Mouse (Mus musculus): ENCODE data around the gene Cd8b1. TPM values are rescaled to one million over a fixed set of nuclear protein-coding genes. Genes with fewer than 3 reads are reported as not detected.

Cd8b1 gene
- polyA plus RNA-seq, 1 experiment from 2014 or later, result 0.10 TPM

DNA sequence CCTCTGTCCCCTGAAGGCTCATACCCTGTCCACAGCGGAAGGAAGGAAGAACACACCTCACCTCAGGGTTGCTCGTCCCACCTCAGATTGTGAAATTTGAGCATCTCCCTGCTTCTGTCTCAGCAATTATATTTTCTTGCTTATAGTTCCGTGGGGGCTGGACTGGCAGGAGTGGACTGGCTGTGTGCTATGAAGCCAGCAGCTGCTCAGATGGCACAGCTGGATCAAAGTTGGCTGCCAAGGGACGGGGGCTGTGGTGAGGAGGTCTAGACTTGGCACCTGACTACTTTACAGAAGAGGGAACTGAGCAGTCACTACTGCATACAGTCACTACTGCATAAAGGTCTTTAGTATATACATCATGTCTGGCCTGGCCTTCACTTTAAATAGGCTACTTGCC is 16.8 kb downstream of the Cd8b1 start:
- 73% methylated on average over 4 of the region's 4 CpGs for WGBS
- H3K9me3 ChIP-seq (ENCODE audit: low read length), result no peaks in the 10 kb centered on the region
- no peak overlapping the region for H3K4me2 ChIP-seq (replicated peaks; ENCODE audit: low read depth, low read length)
- H3K4me1 ChIP-seq (ENCODE audit: insufficient read depth, low read length), result no peaks in the 10 kb centered on the region
- no peak overlapping the region for H3K9ac ChIP-seq (replicated peaks; ENCODE audit: low read length)
- no peaks in the 10 kb centered on the region for H3K36me3 ChIP-seq (ENCODE audit: insufficient read depth, low read length)
- no peak overlapping the region for H3K4me3 ChIP-seq (ENCODE audit: low read length)
- no peaks in the 10 kb centered on the region for H3K27me3 ChIP-seq (ENCODE audit: insufficient read depth, low read length)
- H3K27ac ChIP-seq (ENCODE audit: low read length), result no peak overlapping the region
- no peak for ATAC-seq (ENCODE audit: low FRiP score, low TSS enrichment)

- H3K9ac ChIP-seq (replicated peaks; ENCODE audit: low read length), result no peak overlapping the region
- no peaks in the 10 kb centered on the region for H3K27me3 ChIP-seq (ENCODE audit: insufficient read depth, low read length)
- WGBS, result 90% methylated on average over 9 of the region's 9 CpGs
- H3K4me3 ChIP-seq (ENCODE audit: low read length), result no peak overlapping the region
- H3K27ac ChIP-seq (ENCODE audit: low read length), result no peak overlapping the region
- no peaks in the 10 kb centered on the region for H3K9me3 ChIP-seq (ENCODE audit: low read length)
- no peaks in the 10 kb centered on the region for H3K36me3 ChIP-seq (ENCODE audit: insufficient read depth, low read length)
- no peak for ATAC-seq (ENCODE audit: low FRiP score, low TSS enrichment)
- no peaks in the 10 kb centered on the region for H3K4me1 ChIP-seq (ENCODE audit: insufficient read depth, low read length)
- H3K4me2 ChIP-seq (replicated peaks; ENCODE audit: low read depth, low read length), result no peak overlapping the region
These were observed 18.6 kb downstream of the Cd8b1 start for GRCm38 (mm10) chr6:71341179-71341578.

DNA sequence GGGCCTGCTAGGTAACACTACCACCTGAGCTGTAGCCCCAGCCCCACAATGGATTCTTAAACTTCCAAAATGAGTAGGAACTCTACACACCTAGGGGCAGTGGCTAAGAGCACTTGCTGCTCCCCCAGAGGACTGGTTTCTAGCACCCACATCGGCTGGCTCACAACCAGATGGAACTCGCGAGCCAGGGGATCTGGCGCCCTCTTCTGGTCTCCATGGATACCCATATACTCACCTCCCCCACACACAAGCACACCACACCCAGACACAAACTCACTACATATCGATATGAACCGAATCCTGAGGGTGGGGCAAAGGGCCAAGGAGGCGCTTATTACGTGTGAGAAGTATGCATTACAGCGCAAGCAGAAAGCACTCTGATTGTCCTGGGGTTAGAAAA is 25.4 kb downstream of the Cd8b1 start:
- Histone ChIP-seq H3K4me2 (replicated peaks; ENCODE audit: low read depth, low read length) (no peak overlapping the region), H3K27ac (ENCODE audit: low read length) (no peak overlapping the region), H3K4me1 (ENCODE audit: insufficient read depth, low read length) (no peaks in the 10 kb centered on the region), H3K9ac (replicated peaks; ENCODE audit: low read length) (no peak overlapping the region), H3K27me3 (ENCODE audit: insufficient read depth, low read length) (no peaks in the 10 kb centered on the region), H3K9me3 (ENCODE audit: low read length) (0 out of 2 replicates have a peak, but pooled peaks cover 4% of the 10 kb centered on the region), H3K4me3 (ENCODE audit: low read length) (no peak overlapping the region), H3K36me3 (ENCODE audit: insufficient read depth, low read length) (no peaks in the 10 kb centered on the region)
- WGBS, result 94% methylated on average over 9 of the region's 9 CpGs
- no peak for ATAC-seq (ENCODE audit: low FRiP score, low TSS enrichment)

DNA sequence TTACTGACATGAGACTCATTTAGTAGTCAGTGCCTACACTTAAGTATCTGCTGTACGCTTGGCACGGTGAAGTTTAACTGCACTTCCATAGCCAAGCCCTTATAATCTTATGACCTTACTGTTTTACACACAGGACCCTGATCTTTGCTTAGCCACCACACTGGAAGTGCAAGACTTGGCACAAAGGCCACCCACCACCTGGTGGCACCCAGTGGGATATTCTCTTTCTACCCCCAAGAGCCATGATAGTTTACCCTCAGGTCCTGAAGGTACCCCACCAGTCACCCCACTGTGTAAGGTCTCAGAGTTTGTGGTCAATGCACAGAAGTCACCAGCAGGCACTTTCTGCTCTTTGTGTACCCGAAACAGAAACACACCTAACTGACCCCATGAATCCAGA is 28.6 kb downstream of the Cd8b1 start:
- no peaks in the 10 kb centered on the region for H3K27me3 ChIP-seq (ENCODE audit: insufficient read depth, low read length)
- WGBS, result 96% methylated on average over 3 of the region's 3 CpGs
- H3K27ac ChIP-seq (ENCODE audit: low read length), result no peak overlapping the region
- no peak overlapping the region for H3K4me2 ChIP-seq (replicated peaks; ENCODE audit: low read depth, low read length)
- no peak for ATAC-seq (ENCODE audit: low FRiP score, low TSS enrichment)
- no peaks in the 10 kb centered on the region for H3K36me3 ChIP-seq (ENCODE audit: insufficient read depth, low read length)
- H3K9me3 ChIP-seq (ENCODE audit: low read length), result 0 out of 2 replicates have a peak, but pooled peaks cover 4% of the 10 kb centered on the region
- no peaks in the 10 kb centered on the region for H3K4me1 ChIP-seq (ENCODE audit: insufficient read depth, low read length)
- H3K9ac ChIP-seq (replicated peaks; ENCODE audit: low read length), result no peak overlapping the region
- no peak overlapping the region for H3K4me3 ChIP-seq (ENCODE audit: low read length)

DNA sequence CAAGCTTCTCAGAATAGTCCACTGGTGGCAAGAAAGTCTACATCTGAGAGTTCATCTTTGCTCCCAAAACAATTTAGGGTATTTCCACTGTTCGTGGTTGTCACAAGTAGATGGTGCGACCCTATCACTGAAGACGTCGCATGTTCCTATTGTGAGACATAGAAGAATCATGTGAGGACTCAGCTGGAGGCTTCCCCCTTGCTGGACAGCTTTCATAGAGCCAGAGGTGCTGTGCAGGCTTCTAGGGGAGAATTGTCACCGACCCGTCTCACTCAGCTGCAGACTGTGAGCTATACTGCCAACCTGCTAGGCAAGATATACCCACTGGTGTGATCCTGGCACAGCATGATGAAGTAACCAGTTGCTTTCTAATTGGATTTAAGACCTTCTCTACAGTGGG is 29.6 kb downstream of the Cd8b1 start:
- H3K4me2 ChIP-seq (replicated peaks; ENCODE audit: low read depth, low read length), result no peak overlapping the region
- H3K9me3 ChIP-seq (ENCODE audit: low read length), result 0 out of 2 replicates have a peak, but pooled peaks cover 4% of the 10 kb centered on the region

DNA sequence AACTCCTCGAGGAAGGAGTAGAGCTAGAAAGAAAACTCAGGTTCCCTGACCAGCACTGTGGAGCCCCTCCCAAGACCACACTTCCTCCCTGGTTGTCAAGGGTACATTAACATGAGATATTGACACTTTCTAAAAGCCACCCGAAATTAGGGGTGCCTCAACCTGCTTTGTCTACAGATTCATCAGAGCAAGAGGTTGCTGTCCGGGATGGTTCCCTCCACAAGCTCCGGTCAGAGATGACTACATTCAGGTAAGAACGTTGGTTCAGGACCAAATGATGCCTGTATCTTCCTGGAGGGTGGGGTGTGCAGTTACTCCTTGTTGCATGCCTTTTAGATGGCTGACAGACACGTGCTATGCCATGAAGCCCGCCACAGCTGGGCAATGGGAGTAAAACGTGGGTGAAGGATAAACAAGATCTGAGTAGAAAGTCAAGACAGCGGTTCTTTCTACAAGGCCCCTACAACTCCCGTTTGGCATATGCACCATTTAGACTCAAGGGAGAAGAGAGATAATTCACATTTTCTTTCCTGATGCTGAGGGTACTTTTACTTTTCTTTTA is 30.4 kb downstream of the Cd8b1 start:
- no peak overlapping the region for H3K27ac ChIP-seq (ENCODE audit: low read length)
- whole genome bisulfite sequencing, result 84% methylated on average over 10 of the region's 10 CpGs
- no peak overlapping the region for H3K4me3 ChIP-seq (ENCODE audit: low read length)

More for the DNA sequence above, 29.6 kb downstream of the Cd8b1 start:
- Histone ChIP-seq H3K36me3 (ENCODE audit: insufficient read depth, low read length) (no peaks in the 10 kb centered on the region), H3K4me1 (ENCODE audit: insufficient read depth, low read length) (no peaks in the 10 kb centered on the region), H3K27ac (ENCODE audit: low read length) (no peak overlapping the region), H3K9ac (replicated peaks; ENCODE audit: low read length) (no peak overlapping the region), H3K27me3 (ENCODE audit: insufficient read depth, low read length) (no peaks in the 10 kb centered on the region), H3K4me3 (ENCODE audit: low read length) (no peak overlapping the region)
- WGBS, result 95% methylated on average over 6 of the region's 6 CpGs
- ATAC-seq (ENCODE audit: low FRiP score, low TSS enrichment), result no peak

GRCm38 (mm10) chr6:71353722-71354121 is 31.1 kb downstream of the Cd8b1 start:
- H3K9ac ChIP-seq (replicated peaks; ENCODE audit: low read length), result no peak overlapping the region
- no peak overlapping the region for H3K4me3 ChIP-seq (ENCODE audit: low read length)
- ATAC-seq (ENCODE audit: low FRiP score, low TSS enrichment), result no peak
- H3K4me2 ChIP-seq (replicated peaks; ENCODE audit: low read depth, low read length), result no peak overlapping the region
- WGBS, result 82% methylated on average over 2 of the region's 2 CpGs
- H3K9me3 ChIP-seq (ENCODE audit: low read length), result no peaks in the 10 kb centered on the region
- no peak overlapping the region for H3K27ac ChIP-seq (ENCODE audit: low read length)
- no peaks in the 10 kb centered on the region for H3K27me3 ChIP-seq (ENCODE audit: insufficient read depth, low read length)
- no peaks in the 10 kb centered on the region for H3K36me3 ChIP-seq (ENCODE audit: insufficient read depth, low read length)
- H3K4me1 ChIP-seq (ENCODE audit: insufficient read depth, low read length), result no peaks in the 10 kb centered on the region

More for the DNA sequence above, 30.4 kb downstream of the Cd8b1 start:
- ATAC-seq (ENCODE audit: low FRiP score, low TSS enrichment), result no peak
- Histone ChIP-seq H3K9ac (replicated peaks; ENCODE audit: low read length) (no peak overlapping the region), H3K4me1 (ENCODE audit: insufficient read depth, low read length) (no peaks in the 10 kb centered on the region), H3K27me3 (ENCODE audit: insufficient read depth, low read length) (no peaks in the 10 kb centered on the region), H3K9me3 (ENCODE audit: low read length) (0 out of 2 replicates have a peak, but pooled peaks cover under 1% of the 10 kb centered on the region), H3K36me3 (ENCODE audit: insufficient read depth, low read length) (no peaks in the 10 kb centered on the region), H3K4me2 (replicated peaks; ENCODE audit: low read depth, low read length) (no peak overlapping the region)

DNA sequence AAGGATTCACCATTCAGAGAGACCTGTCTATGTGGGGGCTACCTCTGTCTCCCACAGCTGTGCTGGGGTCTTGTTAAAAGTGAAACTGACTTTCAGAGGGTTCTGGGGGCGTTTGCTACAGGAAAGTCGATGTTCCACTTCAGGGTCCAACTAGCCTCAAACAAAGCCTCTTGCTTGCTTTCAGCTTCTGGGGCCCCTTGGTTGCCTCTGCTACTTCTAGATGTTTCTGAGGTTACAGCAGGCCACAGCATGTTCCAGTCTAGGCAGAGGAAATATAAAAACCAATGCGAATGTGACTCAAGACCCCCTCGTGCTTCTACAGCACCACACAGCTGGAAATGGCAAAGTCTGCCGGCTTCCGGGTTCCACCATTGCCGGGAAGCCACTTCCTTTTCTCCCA is 34.9 kb downstream of the Cd8b1 start:
- Histone ChIP-seq H3K4me2 (replicated peaks; ENCODE audit: low read depth, low read length) (no peak overlapping the region), H3K27ac (ENCODE audit: low read length) (no peak overlapping the region), H3K36me3 (ENCODE audit: insufficient read depth, low read length) (no peaks in the 10 kb centered on the region), H3K9ac (replicated peaks; ENCODE audit: low read length) (no peak overlapping the region), H3K4me1 (ENCODE audit: insufficient read depth, low read length) (no peaks in the 10 kb centered on the region), H3K9me3 (ENCODE audit: low read length) (no peaks in the 10 kb centered on the region), H3K27me3 (ENCODE audit: insufficient read depth, low read length) (no peaks in the 10 kb centered on the region), H3K4me3 (ENCODE audit: low read length) (no peak overlapping the region)
- 87% methylated on average over 7 of the region's 7 CpGs for WGBS
- ATAC-seq (ENCODE audit: low FRiP score, low TSS enrichment), result no peak

DNA sequence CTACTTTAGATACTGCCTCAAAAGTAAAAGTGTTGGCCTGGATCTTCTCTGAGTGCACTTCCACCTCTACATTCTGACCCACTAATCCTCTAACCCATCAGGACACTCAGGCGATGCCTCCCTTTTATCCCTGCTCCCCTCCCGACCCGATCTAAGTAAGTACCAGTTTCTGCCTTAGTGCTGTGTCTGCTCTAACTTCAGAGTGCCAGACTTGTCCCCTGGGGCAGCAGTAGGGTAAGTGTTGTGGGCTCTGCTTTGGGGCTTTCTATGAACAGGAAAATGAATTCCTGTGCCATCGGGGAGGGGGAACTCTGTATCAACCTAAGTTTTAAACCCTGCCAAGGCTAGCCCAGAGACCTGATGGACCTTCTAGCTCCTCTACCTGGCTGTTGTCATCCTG is 37.6 kb downstream of the Cd8b1 start:
- H3K36me3 ChIP-seq (ENCODE audit: insufficient read depth, low read length), result no peaks in the 10 kb centered on the region
- H3K4me1 ChIP-seq (ENCODE audit: insufficient read depth, low read length), result no peaks in the 10 kb centered on the region
- no peak overlapping the region for H3K4me3 ChIP-seq (ENCODE audit: low read length)
- no peak overlapping the region for H3K27ac ChIP-seq (ENCODE audit: low read length)
- no peak for ATAC-seq (ENCODE audit: low FRiP score, low TSS enrichment)
- no peak overlapping the region for H3K4me2 ChIP-seq (replicated peaks; ENCODE audit: low read depth, low read length)
- 90% methylated on average over 4 of the region's 4 CpGs for WGBS
- no peaks in the 10 kb centered on the region for H3K9me3 ChIP-seq (ENCODE audit: low read length)
- no peak overlapping the region for H3K9ac ChIP-seq (replicated peaks; ENCODE audit: low read length)
- no peaks in the 10 kb centered on the region for H3K27me3 ChIP-seq (ENCODE audit: insufficient read depth, low read length)

- 63% methylated on average over 5 of the region's 5 CpGs for WGBS
- H3K36me3 ChIP-seq (ENCODE audit: insufficient read depth, low read length), result no peaks in the 10 kb centered on the region
- no peaks in the 10 kb centered on the region for H3K9me3 ChIP-seq (ENCODE audit: low read length)
- H3K4me2 ChIP-seq (replicated peaks; ENCODE audit: low read depth, low read length), result no peak overlapping the region
- H3K27ac ChIP-seq (ENCODE audit: low read length), result no peak overlapping the region
- no peak for ATAC-seq (ENCODE audit: low FRiP score, low TSS enrichment)
- H3K27me3 ChIP-seq (ENCODE audit: insufficient read depth, low read length), result no peaks in the 10 kb centered on the region
- H3K9ac ChIP-seq (replicated peaks; ENCODE audit: low read length), result no peak overlapping the region
- no peaks in the 10 kb centered on the region for H3K4me1 ChIP-seq (ENCODE audit: insufficient read depth, low read length)
- H3K4me3 ChIP-seq (ENCODE audit: low read length), result no peak overlapping the region
These were observed 38.2 kb downstream of the Cd8b1 start for GRCm38 (mm10) chr6:71360751-71361150.
